In the genomic region with DNA sequence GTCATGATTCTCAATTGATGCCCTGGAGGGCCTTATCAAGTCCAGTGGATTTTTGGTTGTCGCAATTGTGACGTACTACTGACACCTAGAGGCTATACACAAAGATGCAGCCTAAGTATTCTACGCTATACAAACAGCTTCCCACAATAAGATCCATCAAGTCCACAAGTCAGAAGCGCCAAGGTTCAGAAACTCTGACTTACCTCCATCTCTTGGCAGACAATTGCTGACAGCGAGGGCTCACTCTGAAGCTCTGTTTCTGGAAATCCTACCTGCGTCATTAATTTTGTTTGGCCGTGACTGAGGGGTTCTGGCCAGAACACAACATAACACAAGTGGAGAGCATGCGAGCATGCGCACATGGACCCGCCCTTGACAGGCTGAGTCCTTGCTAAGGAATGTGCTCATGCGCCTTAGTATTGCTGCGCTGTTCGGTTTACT, we compare ENCODE assay signal across 8 mouse cellular contexts. TPM values are rescaled to one million over a fixed set of nuclear protein-coding genes. Genes with fewer than 3 reads are reported as not detected.
DNase-seq lines count a peak whose midpoint lies in the region; ATAC-seq and TF ChIP-seq lines count a peak whose summit lies in the region.

No protein-coding gene starts in this region.

- 10% methylated on average over 13 of the region's 13 CpGs for WGBS in intestine, embryonic 14.5 days
- WGBS in midbrain, embryonic 10.5 days = 23% methylated on average over 13 of the region's 13 CpGs
- 10% methylated on average over 13 of the region's 13 CpGs for WGBS in small intestine, adult 2 months

- TF ChIP-seq POLR2A in small intestine, adult 2 months (IDR thresholded peaks at IDR 0.05; ENCODE audit: low read depth, low read length) = no peak

- H3K9ac ChIP-seq in intestine, embryonic 14.5 days (ENCODE audit: low read length) = no peak overlapping the region

- peak; percentile 60 for DNase-seq in 3134 (ENCODE audit: extremely low read depth, insufficient read length, low spot score)
- peak; percentile 77 for DNase-seq in adrenal gland, adult 2 months
- peak; percentile 69 for DNase-seq in embryo, embryonic 9.5 days (ENCODE audit: extremely low spot score)
- peak; percentile 32 to 40 for DNase-seq in gastrocnemius, postnatal 36 days
- DNase-seq in intestine, embryonic 14.5 days (ENCODE audit: low spot score) = peak; percentile 90
- DNase-seq in left cerebral cortex, postnatal 36 days (ENCODE audit: low spot score in 2 of 2) = peak; percentile 57 to 60
- DNase-seq in midbrain, embryonic 10.5 days (ENCODE audit: low spot score) = peak; percentile 64

- no peaks in the 10 kb centered on the region for H3K4me1 ChIP-seq in intestine, embryonic 14.5 days (replicated peaks; ENCODE audit: control insufficient read depth, insufficient read depth, low read length)
- peaks cover 7% of the 10 kb centered on the region for H3K4me1 ChIP-seq in midbrain, embryonic 10.5 days
- no peaks in the 10 kb centered on the region for H3K4me1 ChIP-seq in small intestine, adult 2 months (ENCODE audit: control insufficient read depth, insufficient read depth, insufficient read length, low read length)

- H3K27ac ChIP-seq in intestine, embryonic 14.5 days (ENCODE audit: low read depth) = no peak overlapping the region
- H3K27ac ChIP-seq in midbrain, embryonic 10.5 days (replicated peaks) = no peak overlapping the region
- no peak overlapping the region for H3K27ac ChIP-seq in small intestine, adult 2 months (ENCODE audit: insufficient read depth, low read depth, low read length)

- no peaks in the 10 kb centered on the region for H3K36me3 ChIP-seq in intestine, embryonic 14.5 days (ENCODE audit: control insufficient read depth, insufficient read depth, low read length)
- H3K36me3 ChIP-seq in midbrain, embryonic 10.5 days = no peaks in the 10 kb centered on the region
- no peaks in the 10 kb centered on the region for H3K36me3 ChIP-seq in small intestine, adult 2 months (ENCODE audit: control insufficient read depth, insufficient read depth, low read length)

- no peak for TF ChIP-seq CTCF in small intestine, adult 2 months (IDR thresholded peaks at IDR 0.05; ENCODE audit: extremely low read depth, insufficient read length, insufficient replicate concordance, low read depth, low read length)

- peak overlapping the region; percentile 56 for H3K4me2 ChIP-seq in intestine, embryonic 14.5 days (ENCODE audit: low read length)

- H3K4me3 ChIP-seq in intestine, embryonic 14.5 days (ENCODE audit: low read depth, low read length) = peak overlapping the region; percentile 38
- peak overlapping the region; percentile 47 for H3K4me3 ChIP-seq in midbrain, embryonic 10.5 days
- peak overlapping the region; percentile 59 for H3K4me3 ChIP-seq in small intestine, adult 2 months (ENCODE audit: low read depth, low read length)

- no peaks in the 10 kb centered on the region for H3K27me3 ChIP-seq in intestine, embryonic 14.5 days (replicated peaks; ENCODE audit: control insufficient read depth, insufficient read depth, low read length)
- no peaks in the 10 kb centered on the region for H3K27me3 ChIP-seq in midbrain, embryonic 10.5 days (ENCODE audit: low read depth, poor library complexity, severe bottlenecking)
- no peaks in the 10 kb centered on the region for H3K27me3 ChIP-seq in small intestine, adult 2 months (ENCODE audit: control insufficient read depth, insufficient read depth, low read length)

- no peaks in the 10 kb centered on the region for H3K9me3 ChIP-seq in intestine, embryonic 14.5 days (ENCODE audit: control insufficient read depth, low read length)
- no peaks in the 10 kb centered on the region for H3K9me3 ChIP-seq in midbrain, embryonic 10.5 days (replicated peaks)

- ATAC-seq in intestine, embryonic 14.5 days (replicated peaks; ENCODE audit: low FRiP score, low TSS enrichment, low read depth) = peak; percentile 86

- intact Hi-C loops in gastrocnemius, postnatal 36 days (cut with DNase I) = no loop called here
- intact Hi-C loops in left cerebral cortex, postnatal 36 days (cut with DNase I) = loop anchor here (10.0 kb wide), 2 partner anchors 327 to 1403 kb away; no protein-coding TSS in a partner anchor

RNA-seq across cellular contexts. Expression of a gene that starts 21.4 kb away (rescaled TPM):
- total RNA-seq in adrenal gland, adult 2 months (2021) = 1 to 10 TPM; 4.3 to 4.8 TPM
- 2.0 and 2.1 TPM in 2 replicates for polyA plus RNA-seq in adrenal gland, adult 2 months (2012; rRNA removed)
- total RNA-seq in gastrocnemius, postnatal 36 days (2021) = under 1 TPM; 0.56 to 0.57 TPM
- polyA plus RNA-seq in intestine, embryonic 14.5 days (2014; fragmentation: Nextera tagmentation; extraction: Ambion mirVana) = 1.7 and 2.2 TPM in 2 replicates
- 1 to 10 TPM in 1 of 2 experiments, under 1 TPM in 1; 0.72 to 1.3 TPM for total RNA-seq in left cerebral cortex, postnatal 36 days (2021)
- polyA plus RNA-seq in midbrain, embryonic 10.5 days (2016; fragmentation: Nextera tagmentation; extraction: Ambion mirVana) = 0.22 TPM in 1 of 2 replicates, not detected in the other
- 2.8 and 15.4 TPM in 2 replicates for polyA plus RNA-seq in small intestine, adult 2 months (2012; rRNA removed)

RNA-seq across cellular contexts. Expression of a gene that starts 21.5 kb away (rescaled TPM):
- under 1 TPM; 0.23 to 0.28 TPM for total RNA-seq in adrenal gland, adult 2 months (2021)
- polyA plus RNA-seq in adrenal gland, adult 2 months (2012; rRNA removed) = 0.02 and 0.03 TPM in 2 replicates
- total RNA-seq in gastrocnemius, postnatal 36 days (2021) = under 1 TPM in 1 of 2 experiments, not detected in 1; 0.08 TPM
- 0.14 and 0.17 TPM in 2 replicates for polyA plus RNA-seq in intestine, embryonic 14.5 days (2014; fragmentation: Nextera tagmentation; extraction: Ambion mirVana)
- total RNA-seq in left cerebral cortex, postnatal 36 days (2021) = under 1 TPM; 0.27 to 0.43 TPM
- 0.04 and 0.09 TPM in 2 replicates for polyA plus RNA-seq in midbrain, embryonic 10.5 days (2016; fragmentation: Nextera tagmentation; extraction: Ambion mirVana)
- 4.8 and 11.3 TPM in 2 replicates for polyA plus RNA-seq in small intestine, adult 2 months (2012; rRNA removed)

RNA-seq across cellular contexts. Expression of a gene that starts 54.3 kb away (rescaled TPM):
- total RNA-seq in adrenal gland, adult 2 months (2021) = 1 to 10 TPM; 2.4 to 3.4 TPM
- polyA plus RNA-seq in adrenal gland, adult 2 months (2012; rRNA removed) = 0.44 and 0.78 TPM in 2 replicates
- total RNA-seq in gastrocnemius, postnatal 36 days (2021) = under 1 TPM; 0.59 to 0.89 TPM
- 0.11 and 0.15 TPM in 2 replicates for polyA plus RNA-seq in intestine, embryonic 14.5 days (2014; fragmentation: Nextera tagmentation; extraction: Ambion mirVana)
- 1 to 10 TPM; 1.5 to 2.0 TPM for total RNA-seq in left cerebral cortex, postnatal 36 days (2021)
- polyA plus RNA-seq in midbrain, embryonic 10.5 days (2016; fragmentation: Nextera tagmentation; extraction: Ambion mirVana) = 0.12 TPM in 1 of 2 replicates, not detected in the other
- polyA plus RNA-seq in small intestine, adult 2 months (2012; rRNA removed) = 0.20 and 0.90 TPM in 2 replicates

Comparison
In these comparisons a context has a peak if more than half of its experiments do, and no peak if none do; other contexts are left out.
1. DNase-seq: peak in every context shown above with its lines; median percentile 90 in intestine, embryonic 14.5 days; 77 in adrenal gland, adult 2 months; 69 in embryo, embryonic 9.5 days; 64 in midbrain, embryonic 10.5 days; 60 in 3134; 58 in left cerebral cortex, postnatal 36 days; 36 in gastrocnemius, postnatal 36 days.